Mouse (Mus musculus) heart, postnatal 4 days (tissue): Measurements from ENCODE around the gene Degs2. TPM values are rescaled to one million over a fixed set of nuclear protein-coding genes. Genes with fewer than 3 reads are reported as not detected.

Experiments
- DNase-seq: peaks from one replicate; pipeline ENCODE4 v3.0.0; 2021
- total RNA-seq, 2 experiments: library from RNA; stranded (reverse); gene quantifications; 2 replicates each; pipeline ENCODE4 v1.2.3; 2021

The Degs2 gene
- total RNA-seq, 2 experiments from 2014 or later, result not detected

DNA sequence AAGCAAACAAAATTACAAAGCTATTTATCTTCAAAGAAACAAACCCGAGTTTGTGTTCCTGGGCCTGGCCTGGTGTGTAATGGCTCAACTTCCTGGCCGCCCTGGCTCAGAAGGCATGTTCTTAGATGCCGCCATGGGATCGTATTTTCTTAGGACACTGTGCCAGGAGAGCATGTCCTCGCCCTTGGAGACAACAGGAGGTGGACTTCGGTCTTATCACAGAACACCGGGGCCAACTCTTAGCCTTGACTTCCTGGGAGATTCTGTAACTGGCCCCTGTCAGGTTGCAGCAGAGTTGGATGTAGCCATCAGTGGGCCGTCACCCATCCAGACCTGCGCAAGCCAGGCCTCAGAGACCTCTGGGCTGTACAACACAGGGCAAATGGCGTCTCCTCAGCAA lies 2.5 kb downstream of the Degs2 start:
- DNase-seq, result no peak

DNA sequence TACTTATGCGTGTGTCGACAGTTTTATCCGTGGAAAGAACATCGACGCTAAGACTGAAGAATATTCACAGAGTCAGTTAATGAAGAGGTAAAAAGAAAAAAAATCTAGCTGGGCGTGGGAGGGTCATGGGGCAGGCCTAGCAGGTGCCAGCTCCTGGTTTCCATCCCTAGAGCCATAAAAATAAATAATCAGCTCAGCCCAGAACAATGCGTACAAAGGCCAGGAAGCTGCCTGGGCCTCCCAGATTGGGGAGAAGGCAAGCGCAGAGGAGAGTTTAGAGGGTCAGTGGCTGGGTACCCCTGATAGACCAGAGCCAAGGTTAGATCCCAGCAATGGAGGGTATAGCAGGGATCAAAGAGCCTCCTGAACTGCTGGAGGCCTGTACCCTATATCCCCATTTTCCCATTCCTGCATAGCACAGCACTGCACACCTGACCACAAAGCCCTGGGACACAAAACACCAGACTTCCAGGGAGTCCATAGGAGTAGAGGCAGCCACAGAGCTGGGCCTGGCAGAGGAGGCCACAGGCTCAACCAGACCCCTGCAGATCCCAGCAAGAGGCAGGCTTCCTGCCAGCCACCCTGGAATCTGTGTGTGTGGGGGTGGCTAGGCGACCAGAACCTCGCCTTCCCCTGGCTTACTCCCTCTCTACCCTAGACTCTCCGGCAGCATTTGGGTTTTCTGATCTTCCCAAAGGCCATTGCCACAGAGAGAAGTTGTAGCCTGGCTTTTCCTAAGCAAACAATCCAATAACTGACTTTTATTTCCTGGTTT lies 3.2 kb downstream of the Degs2 start:
- no peak for DNase-seq

DNA sequence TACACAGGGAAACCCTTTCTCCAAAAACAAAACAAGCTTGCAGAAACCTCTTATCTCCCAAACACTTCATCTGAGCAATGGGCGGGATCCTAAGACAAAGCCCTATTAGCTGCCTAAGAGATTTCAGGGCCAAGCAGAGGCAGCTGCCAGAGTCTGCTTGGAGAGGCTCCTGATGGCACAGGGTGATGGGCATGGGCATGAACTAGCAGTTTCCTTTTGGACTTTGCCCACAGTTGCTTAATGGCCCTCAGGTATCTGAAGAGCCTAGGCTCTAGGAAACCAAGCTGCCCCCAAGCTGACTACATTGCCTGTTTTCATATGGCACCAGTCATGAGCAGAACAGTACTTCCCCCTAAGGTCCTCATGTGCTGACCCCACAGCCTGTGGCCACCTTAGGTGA lies 7.9 kb downstream of the Degs2 start:
- no peak for DNase-seq

DNA sequence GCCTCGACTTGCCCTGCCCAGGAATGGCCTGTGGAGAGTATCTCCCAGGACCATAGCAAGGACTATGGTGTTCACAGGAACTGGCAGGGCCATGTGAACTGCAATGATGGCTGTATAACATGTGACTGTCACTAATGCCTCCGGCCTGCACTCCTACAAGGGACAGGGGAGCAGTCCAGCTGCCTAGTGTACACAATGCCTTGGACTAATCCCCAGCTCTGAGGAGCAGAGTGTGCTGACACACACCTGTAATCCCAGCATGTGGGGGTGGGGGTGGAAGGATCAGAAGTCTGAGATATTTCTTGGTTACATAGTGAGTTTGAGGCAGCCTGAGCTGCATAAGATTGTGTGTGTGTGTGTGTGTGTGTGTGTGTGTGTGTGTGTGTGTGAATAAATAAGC lies 8.5 kb downstream of the Degs2 start:
- no peak for DNase-seq

DNA sequence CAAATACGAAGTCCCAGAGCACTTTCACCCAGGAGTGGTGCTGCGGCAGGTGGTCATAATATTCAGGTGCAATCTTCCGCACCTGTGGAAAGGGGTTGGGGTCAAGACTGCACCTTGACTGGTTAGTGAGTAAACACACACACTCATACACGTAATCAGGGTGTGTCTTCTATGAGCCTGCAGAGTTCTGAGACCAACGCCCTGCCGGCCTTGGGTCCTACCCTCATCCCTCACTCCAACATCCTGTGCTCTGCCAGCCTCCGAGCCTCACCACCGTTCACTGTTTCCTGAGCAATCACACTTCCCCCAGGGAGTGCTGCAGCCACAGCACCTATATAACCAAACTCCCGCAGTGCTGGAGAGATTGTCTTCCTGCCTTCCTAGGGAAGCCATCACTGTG lies 11.6 kb downstream of the Degs2 start:
- DNase-seq, result no peak

DNA sequence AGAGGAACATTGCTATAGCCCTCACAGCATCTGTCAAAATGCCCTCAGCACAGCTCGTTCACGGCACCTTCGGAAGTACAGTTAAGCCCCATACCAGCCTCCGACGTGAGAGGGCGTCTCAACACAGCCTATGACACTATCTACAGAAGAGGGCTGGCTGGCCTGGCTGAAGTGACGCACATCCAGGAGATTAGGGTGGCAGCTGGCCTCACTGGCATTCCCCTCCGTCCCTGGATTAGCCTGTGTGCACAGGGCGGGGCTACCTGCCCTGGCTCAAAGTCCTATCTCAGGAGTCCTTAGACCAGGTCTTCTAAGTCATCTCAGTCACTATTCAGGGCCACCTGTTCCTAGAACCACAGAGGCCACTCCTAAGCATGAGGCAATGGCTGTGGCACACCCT lies 12.9 kb downstream of the Degs2 start:
- peak; percentile 72 for DNase-seq

DNA sequence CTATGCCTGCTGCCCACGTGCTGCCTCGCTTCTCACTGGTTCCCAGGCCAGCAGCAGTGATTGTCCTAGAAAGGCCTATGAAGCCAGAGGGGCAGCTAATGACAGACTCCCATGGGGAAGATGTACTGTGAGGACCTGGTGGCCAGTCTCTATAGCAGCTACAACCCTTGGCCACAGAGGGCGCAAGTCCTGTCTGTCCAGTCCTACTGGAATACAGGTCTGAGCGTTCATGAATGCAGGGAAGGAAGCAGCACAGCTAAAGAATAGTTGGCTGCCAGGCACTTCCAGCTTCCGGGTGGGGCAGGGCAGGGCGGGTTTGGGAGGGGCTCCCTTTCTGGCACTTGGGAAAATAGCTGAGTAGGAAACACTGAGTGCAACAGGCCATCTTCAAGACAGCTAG lies 15.2 kb downstream of the Degs2 start:
- peak; percentile 33 for DNase-seq

DNA sequence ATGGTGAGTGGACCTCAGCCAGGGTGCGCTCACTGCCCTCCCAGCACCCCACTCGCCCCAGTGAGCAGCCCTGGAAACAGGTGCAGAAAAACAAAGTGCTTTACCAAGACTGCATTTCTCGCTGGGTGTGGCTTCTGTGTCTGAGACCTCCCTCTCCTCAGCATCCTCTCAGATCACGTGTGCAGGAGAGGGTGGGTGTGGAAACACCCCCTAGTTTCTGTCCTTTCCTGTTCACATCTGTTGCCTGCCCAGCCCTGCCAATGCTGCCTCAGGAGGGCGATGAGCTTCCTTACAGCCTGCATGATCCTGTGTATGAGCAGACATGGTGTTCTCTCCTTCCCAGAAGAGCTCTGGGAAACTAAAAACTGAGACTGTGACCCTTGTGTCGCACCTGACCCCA lies 15.7 kb downstream of the Degs2 start:
- DNase-seq, result no peak

DNA sequence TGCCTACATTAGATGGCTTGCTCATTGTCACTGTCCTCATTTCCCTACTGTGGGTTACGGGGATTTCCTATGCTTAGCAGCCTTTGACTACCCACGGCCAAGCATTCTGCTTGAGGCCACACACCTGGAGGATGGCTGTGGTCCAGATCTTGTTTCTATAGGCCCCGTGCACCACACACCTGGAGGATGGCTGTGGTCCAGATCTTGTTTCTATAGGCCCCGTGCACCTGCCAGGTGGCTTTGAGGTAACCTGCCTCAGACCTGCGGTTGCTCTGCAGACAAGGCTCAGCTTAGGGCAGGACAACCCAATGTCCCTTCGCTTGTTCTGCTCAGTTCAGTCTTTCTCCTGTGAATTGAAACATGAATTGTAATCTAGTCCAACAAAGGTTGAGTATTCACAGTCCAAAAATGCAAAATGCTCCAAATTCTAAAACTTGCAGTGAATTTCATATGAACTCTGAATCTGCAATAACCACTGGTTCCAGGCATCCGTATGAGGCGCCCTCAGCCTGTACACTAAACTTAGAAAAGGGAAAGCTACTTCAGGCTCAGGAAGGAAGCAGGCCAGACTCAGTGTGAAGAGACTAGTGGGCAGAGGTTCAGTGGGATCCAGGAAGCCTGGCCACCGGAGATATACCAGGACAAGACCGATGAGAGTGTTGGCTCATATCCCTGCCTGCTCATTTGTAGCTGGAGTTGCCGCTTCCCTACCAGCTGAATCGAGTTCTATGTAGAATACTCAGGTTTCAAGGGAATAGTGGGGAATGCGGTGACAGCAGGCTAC lies 19.7 kb downstream of the Degs2 start:
- DNase-seq, result no peak

DNA sequence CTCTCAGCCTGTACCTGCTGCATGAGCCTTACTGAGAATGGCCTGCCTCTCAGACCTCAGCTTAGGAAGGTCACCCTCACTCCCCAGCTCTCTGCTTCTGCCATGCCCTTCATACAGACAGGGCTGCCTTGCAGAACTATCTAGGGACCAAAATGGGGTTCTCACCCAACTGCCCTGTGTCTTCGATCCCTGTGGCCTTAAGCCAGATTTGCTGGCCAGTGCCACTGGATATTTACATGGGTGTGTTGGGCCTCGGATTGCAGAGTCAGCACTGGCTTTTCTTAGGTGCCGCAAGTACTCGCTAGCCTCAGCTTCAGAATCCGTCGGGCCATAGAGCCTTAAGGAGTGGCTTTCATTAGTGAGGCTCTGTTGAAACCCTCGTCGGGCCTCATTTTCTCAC lies 21.3 kb downstream of the Degs2 start:
- DNase-seq, result no peak

DNA sequence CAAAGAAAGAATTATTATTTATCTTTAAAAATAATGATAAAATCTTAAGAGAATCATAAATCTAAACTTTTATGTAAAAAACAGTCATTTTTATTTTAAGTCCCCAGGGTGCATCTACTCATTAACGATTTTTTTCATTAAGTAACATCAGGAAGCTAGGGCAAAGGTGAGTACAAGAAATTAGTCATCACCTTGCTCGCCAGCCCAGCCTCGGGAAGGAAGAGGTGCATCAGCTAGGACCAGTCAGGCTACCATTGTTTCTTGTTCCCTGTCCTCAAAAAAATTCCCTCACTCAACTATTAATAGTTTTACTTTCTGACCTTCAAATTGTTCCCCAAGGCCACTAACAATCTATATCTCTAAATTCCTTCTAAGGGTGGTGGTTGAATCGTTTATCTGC lies 23.7 kb downstream of the Degs2 start:
- DNase-seq, result no peak

DNA sequence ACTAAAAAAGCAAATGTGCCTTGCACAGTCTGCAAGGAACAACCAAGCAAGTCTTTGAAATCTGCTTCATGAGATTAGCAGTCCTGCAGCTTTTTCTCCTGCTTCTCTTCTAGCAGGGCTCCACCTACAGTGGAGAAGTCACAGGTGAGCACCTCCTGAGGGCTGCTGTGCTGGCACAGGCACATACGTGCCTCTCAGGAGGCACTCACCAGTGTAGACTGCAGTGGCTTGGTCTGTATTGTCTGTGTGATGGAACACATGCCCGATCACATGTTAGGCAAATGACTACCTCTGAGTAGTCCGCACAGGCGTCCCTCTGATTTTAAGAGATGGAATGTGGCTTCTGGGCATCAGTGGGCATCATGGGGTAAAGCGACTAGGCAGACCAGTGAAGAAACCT lies 25.0 kb downstream of the Degs2 start:
- no peak for DNase-seq

DNA sequence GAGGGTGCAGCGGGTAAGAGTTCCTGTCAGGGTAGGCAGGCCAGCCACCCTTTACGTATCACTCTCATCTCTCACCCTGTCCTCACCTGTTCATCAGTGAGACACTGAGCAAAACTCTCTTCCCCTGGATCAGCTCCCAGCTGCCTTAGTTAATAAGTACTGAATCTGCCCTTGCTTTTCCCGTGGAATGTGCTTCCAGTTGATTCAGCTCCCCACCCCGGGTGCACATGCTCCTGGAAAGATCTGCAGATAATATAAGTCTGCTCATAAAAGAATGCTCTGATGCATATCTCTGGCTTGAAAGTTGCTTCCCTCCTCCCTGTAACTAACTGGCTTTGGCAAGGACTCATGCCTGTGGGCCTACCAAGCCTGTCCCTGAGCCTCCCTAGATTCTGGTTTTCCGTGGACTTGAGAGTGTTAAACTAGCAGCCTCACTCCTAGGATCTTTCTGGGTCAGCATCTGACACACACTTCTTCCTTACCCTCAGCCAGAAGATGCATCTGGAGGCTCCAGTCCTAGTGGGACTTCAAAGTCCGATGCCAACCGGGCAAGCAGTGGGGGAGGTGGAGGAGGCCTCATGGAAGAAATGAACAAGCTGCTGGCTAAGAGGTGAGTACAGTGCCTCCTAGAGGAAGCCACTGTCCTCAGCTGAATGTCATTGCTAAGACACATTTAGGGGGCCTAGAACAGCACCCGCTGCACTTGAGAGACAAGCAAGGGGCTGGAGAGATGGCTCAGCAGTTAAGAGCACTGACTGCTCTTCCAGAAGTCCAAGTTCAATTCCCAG lies 26.3 kb downstream of the Degs2 start:
- DNase-seq, result no peak

DNA sequence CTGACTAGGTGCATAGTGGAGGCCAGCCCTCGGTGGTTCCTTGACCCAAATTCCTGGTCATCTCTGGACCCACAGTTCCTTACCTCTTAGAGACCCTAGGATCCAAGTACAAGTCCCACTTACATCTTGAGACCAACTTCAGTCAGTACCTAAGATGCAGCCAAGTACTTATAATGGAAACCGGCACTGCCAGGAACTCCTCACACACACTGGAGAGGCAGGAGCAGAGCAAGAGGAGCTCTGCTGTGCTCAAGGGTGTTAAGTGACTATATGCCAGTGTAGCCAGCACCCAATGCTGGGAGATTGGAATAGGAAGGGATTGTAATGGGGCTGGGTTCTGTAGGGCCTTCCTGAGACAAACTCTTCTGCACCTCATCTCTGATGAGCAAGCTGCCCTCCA lies 27.2 kb downstream of the Degs2 start:
- DNase-seq, result no peak

DNA sequence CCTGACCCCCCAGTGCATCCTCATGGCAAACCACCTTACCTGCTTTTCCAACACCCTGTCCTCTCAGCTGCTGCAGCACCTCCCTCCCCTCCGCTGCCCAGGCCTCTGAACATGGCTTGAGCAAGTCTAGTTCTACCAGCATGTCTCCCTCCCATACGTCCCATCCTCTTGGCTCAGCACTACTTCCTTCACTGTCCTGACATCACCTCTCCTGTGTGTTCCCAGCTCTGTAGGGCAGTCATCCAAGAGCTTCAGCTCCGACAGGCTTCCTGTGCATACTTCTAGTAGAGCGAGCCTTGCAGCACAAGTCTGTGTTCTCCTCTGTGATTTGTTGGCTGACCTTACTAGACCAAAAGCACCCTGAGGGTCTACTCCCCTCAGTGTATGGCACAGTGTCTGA lies 27.6 kb downstream of the Degs2 start:
- DNase-seq, result peak; percentile 72

DNA sequence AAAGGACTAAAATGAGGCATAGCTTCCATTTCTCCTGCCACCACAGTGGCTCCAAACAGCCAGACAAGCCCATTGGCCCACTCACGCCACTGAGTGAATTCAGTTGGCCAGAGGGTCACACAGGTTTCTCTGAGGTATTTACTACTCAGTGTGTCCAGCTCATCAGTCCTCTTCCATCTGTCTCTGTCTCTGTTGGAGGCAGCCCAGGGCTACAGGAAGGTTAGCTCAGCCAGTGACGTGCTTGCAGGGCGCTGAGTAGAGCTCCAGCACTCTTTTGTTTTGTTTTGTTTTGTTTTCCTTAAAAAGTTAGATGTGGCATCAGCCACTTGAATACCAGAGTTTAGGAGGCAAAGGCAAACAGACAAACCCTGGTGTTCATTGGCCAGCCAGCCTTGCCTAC lies 28.6 kb downstream of the Degs2 start:
- no peak for DNase-seq

DNA sequence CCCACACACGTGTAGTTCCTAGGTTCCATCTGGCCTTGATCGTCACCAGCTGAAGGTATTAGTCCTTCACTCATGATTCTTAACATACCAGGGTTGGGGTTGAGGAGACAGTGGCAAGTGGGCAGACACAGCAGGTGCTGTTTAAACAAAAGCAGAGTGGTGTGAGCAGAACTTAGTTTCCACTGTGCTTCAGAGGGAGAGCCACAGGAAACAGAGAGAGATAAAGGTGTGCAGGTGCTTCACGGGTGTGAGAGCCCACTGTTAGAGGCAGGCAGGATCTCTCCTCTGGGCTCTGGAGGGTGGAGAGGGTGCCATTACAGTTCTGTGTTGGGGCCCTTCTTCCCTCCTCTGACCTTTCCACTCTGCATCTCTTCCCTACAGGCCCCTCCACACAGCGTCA lies 29.2 kb downstream of the Degs2 start:
- DNase-seq, result no peak

DNA sequence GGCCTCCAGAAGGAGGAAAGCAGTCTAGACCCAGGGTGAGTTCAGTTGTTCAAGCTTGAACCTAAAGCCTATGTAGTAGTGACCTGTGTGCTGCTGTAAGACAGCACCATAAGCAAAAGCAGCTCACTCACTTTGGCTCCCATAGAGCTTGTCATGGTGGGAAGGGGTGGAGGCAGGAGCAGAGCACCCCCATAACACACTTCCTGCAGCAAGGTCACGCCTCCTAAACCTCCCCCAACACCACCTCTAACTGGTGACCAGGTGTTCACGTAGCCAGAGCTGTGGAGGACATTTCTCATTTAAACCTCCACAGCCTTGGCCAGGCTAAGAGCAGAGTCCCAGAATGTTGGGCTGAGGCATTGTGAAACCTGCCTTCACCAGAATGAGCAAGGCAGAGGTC lies 30.6 kb downstream of the Degs2 start:
- DNase-seq, result no peak

DNA sequence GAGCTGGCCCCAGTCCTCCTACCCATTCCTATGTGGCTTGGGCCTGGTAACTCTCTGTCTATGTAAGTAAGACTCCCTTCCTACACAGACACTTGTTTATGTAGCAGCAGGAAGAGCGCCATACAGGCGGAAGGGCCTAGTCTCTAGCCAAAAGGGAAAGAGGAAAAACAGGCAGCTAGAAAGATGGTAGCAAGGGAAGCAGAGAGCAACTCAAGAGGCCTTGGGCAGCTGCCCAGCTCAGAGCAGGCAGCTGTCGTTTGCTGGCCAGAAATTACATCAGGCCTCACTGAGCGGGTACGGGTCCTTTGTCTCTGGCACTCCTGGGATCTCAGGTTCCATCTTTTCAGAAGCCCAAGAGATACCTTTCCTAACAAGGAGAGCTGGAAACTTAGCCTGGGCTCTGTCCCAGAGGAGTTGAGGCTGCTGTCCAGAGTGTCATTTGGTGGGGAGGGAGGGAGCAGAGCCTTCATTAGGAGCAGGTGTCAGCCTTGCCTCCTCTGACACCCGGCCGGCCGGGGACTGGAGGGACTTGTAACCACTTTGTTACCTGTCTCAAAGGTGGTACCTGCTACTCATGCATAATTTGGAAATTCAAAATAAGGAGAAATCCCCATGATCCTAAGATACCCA lies 33.4 kb downstream of the Degs2 start:
- DNase-seq, result peak; percentile 48

DNA sequence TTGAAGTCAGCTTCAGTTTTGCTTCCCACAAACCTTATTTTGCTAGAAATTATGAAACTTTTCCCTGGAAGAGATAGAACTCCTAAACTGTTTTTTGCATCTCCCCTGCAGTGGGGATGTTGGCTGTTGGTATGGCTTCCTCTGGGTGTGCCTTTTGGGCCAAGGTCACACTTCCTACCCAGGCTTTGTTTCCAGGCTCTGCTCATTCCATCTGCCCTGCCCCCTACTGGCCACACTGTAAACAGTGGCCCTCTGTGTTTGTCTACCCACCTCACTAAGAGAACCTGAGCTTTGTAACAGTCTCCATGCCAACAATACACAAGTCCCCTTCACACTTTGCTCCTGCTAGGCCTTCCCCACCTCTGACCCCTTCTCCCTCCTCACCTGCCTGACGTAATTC lies 44.8 kb downstream of the Degs2 start:
- peak; percentile 72 for DNase-seq

DNA sequence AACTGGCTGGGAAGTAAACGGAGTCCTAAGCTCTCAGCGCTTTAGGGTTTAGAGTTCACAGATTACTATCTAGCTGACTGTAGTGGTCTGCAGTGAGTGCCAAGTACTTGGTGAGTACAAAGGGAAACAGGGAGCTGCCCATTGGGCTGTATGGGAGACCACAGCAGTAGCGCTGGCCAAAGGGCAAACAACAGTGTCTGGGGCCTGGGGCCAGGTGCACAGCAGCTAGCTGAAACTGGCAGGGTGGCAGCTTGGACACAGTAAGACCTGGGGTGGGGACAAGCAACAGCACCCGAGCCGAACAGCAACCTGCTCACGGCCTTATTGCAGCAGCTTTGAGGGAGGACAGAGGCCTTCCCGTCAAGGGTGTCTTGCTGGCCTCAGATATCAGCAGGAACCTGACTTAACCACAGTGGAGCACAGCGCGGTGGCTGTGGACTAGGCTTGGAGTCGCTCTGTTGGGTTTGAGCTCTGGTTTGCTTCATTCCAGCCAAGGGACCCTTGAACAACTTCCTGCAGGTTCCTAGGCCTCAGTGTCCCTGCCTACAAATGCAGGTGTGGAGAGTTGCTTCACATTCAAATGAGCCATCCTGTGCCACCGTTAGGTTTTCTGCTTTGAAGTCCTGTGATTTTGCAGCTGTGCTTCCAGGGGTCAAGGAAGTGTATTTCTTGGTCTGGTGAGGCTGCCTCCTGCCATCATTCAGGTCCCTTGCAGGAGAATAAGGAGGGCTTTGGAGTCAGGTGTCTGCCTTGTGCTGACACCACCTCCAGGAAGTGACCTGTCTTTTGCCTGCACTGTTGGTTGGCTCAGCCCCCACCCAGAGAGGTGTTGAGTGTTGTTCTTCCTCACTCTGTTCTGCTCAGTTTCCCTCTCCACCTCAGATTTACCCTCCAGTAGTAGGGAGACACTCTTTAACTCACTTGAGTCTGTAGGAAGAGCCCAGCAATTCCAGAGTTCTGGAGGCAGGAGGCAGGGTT lies 48.5 kb downstream of the Degs2 start:
- DNase-seq, result no peak
